Mouse (Mus musculus) neural tube, embryonic 14.5 days (tissue): Measurements from ENCODE around the gene Trmu. TPM values are rescaled to one million over a fixed set of nuclear protein-coding genes. Genes with fewer than 3 reads are reported as not detected.
A peak's percentile ranks its signal among the peaks of the same experiment; 100 is the strongest.

Source experiments
- ATAC-seq: fragments of 200-750 bp; cut with Nextera tagmentation; 2 replicates; pipeline ENCODE4 v1.8.0; 2017; ENCODE audit warnings: low read depth, mild to moderate bottlenecking, moderate TSS enrichment, moderate library complexity
- H3K27ac ChIP-seq: fragments of 300-500 bp; sonication (generic); 2 replicates; pipeline ENCODE4 v1.5.1; 2014; ENCODE audit warnings: low read depth, mild to moderate bottlenecking, control low read depth, low read length, moderate library complexity, mixed read lengths
- H3K27me3 ChIP-seq: fragments of 300-500 bp; sonication (generic); 2 replicates; pipeline ENCODE4 v1.6.1; 2014; ENCODE audit warnings: low read length; ENCODE audit not compliant: control insufficient read depth, insufficient read depth
- H3K36me3 ChIP-seq: fragments of 300-500 bp; sonication (generic); 2 replicates; pipeline ENCODE4 v1.6.1; 2014; ENCODE audit warnings: low read length, mixed read lengths; ENCODE audit not compliant: control insufficient read depth, insufficient read depth
- H3K4me1 ChIP-seq: fragments of 300-500 bp; sonication (generic); 2 replicates; pipeline ENCODE4 v1.6.1; 2014; ENCODE audit warnings: low read length; ENCODE audit not compliant: control insufficient read depth, insufficient read depth
- H3K4me2 ChIP-seq: fragments of 300-500 bp; sonication (generic); 2 replicates; pipeline ENCODE4 v1.6.1; 2014; ENCODE audit warnings: mild to moderate bottlenecking, low read depth, low read length, control low read depth
- H3K4me3 ChIP-seq: fragments of 300-500 bp; sonication (generic); 2 replicates; pipeline ENCODE4 v1.5.1; 2014; ENCODE audit warnings: low read depth, low read length, control low read depth, mixed read lengths
- H3K9ac ChIP-seq: fragments of 300-500 bp; sonication (generic); replicated peaks from 2 replicates; pipeline ENCODE4 v1.6.1; 2014; ENCODE audit warnings: low read depth, mild to moderate bottlenecking, control low read depth, low read length, mixed read lengths
- H3K9me3 ChIP-seq: fragments of 300-500 bp; sonication (generic); 2 replicates; pipeline ENCODE4 v1.6.1; 2016; ENCODE audit warnings: low read length; ENCODE audit not compliant: control insufficient read depth
- WGBS: fragments of 180-500 bp; shearing (Covaris S2); extraction: QIAGEN DNeasy Blood & Tissue Kit; methylation state at CpG from one replicate; pipeline ENCODE4 v1.1.7; 2014; 5-methylcytosine and 5-hydroxymethylcytosine counted together
- polyA plus RNA-seq: library from polyadenylated mRNA; unstranded; fragments of >200 nt; fragmentation: Nextera tagmentation; extraction: Ambion mirVana; gene quantifications from 2 replicates; pipeline ENCODE4 v1.2.1, GENCODE M21; 2014

Trmu gene
- polyA plus RNA-seq, 1 experiment from 2014 or later, result 34.2 TPM

- Histone ChIP-seq H3K4me3 (no peak overlapping the region), H3K27ac (peak overlapping the region; percentile 55; the same call in 1 of the 2 replicates), H3K4me1 (peaks cover 16% of the 10 kb centered on the region), H3K27me3 (no peaks in the 10 kb centered on the region), H3K36me3 (peaks cover 15% of the 10 kb centered on the region), H3K9ac (no peak overlapping the region), H3K9me3 (no peaks in the 10 kb centered on the region), H3K4me2 (no peak overlapping the region)
- 24% methylated on average over 10 of the region's 10 CpGs for WGBS
- ATAC-seq, result peak; percentile 26; the same call in 1 of the 2 replicates
Observed at GRCm38 (mm10) chr15:85891971-85892370, 12.9 kb downstream of the Trmu start.

DNA sequence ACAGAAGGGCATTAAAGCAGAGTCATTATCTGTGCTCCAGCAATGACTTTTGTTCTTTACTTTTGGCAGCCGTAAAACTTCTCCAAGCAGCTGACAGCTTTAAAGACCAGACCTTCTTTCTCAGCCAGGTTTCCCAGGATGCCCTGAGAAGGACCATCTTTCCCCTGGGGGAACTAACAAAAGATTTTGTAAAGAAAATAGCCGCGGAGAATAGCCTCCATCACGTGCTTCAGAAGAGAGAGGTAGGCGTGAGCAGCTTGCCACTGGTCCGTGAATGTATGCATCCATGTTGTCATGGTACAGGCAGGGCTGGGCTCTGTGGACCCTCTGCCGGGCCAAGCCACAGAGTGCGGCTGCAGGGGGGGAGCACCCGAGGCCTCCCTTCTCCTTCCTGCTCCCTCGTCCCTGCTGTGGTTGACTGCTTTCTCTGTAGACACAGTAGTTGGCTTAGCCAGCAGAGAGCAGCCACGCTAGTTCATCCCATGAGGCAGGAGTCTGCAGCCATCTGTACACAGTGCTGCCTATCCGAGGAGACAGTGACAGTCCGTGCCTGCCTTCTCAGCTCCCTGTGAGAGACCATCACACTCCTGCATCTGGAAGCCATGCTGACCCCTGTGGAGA is 13.5 kb downstream of the Trmu start:
- H3K36me3 ChIP-seq, result peaks cover 18% of the 10 kb centered on the region
- peak; percentile 80 for ATAC-seq
- 8% methylated on average over 13 of the region's 13 CpGs for WGBS

DNA sequence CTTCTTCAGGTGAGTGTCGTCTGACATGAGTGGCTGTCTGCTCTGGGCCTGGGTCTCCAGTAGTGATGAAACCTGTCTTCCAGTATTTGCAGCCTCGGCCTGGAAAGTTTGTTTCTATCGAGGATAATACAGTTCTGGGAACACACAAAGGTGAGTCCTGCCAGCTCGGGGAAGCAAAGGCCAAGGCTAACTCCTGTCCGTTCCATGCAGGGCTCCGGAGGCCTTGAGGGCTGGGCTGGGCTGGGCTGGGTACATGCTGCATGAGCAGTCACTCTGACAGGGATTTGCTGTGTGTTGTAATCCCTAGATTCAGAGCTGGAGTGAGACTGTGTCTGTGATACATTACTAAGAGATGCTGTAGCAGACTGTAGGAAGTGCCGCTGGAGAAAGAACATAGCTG is 14.8 kb downstream of the Trmu start:
- H3K9ac ChIP-seq, result no peak overlapping the region
- no peak for ATAC-seq

More for the DNA sequence above, 13.5 kb downstream of the Trmu start:
- no peak overlapping the region for H3K4me2 ChIP-seq
- no peaks in the 10 kb centered on the region for H3K27me3 ChIP-seq
- no peak overlapping the region for H3K4me3 ChIP-seq
- peaks cover 16% of the 10 kb centered on the region for H3K4me1 ChIP-seq
- no peak overlapping the region for H3K9ac ChIP-seq
- H3K9me3 ChIP-seq, result no peaks in the 10 kb centered on the region
- peak overlapping the region; percentile 64 for H3K27ac ChIP-seq

DNA sequence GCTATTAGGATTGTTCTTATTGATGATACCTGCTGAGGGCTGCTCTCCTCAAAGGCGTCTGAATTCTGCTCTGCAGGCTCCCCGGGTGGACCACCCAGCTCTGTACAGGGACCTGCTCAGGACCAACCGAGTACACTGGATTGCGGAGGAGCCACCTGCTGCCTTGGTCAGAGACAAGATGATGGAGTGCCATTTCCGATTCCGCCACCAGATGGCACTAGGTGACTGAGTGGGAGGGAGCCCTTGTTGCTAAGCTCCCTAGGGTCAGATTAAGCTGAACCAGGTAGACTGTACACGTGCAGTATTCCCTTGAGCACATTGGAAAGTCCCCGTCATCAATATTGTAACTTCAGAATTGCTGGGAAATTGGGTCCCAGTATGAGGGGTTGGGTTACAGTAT is 17.2 kb downstream of the Trmu start:
- WGBS, result 17% methylated on average over 8 of the region's 8 CpGs
- Histone ChIP-seq H3K4me1 (peaks cover 18% of the 10 kb centered on the region), H3K9ac (no peak overlapping the region), H3K9me3 (no peaks in the 10 kb centered on the region), H3K4me2 (no peak overlapping the region), H3K27me3 (no peaks in the 10 kb centered on the region), H3K36me3 (peaks cover 30% of the 10 kb centered on the region), H3K4me3 (no peak overlapping the region), H3K27ac (no peak overlapping the region)
- peak; percentile 21; the same call in 1 of the 2 replicates for ATAC-seq

More for the DNA sequence above, 14.8 kb downstream of the Trmu start:
- H3K4me2 ChIP-seq, result no peak overlapping the region
- no peak overlapping the region for H3K27ac ChIP-seq
- 91% methylated on average over 7 of the region's 7 CpGs for WGBS
- no peaks in the 10 kb centered on the region for H3K9me3 ChIP-seq
- H3K4me1 ChIP-seq, result peaks cover 16% of the 10 kb centered on the region
- H3K4me3 ChIP-seq, result no peak overlapping the region
- H3K36me3 ChIP-seq, result peaks cover 28% of the 10 kb centered on the region
- no peaks in the 10 kb centered on the region for H3K27me3 ChIP-seq

DNA sequence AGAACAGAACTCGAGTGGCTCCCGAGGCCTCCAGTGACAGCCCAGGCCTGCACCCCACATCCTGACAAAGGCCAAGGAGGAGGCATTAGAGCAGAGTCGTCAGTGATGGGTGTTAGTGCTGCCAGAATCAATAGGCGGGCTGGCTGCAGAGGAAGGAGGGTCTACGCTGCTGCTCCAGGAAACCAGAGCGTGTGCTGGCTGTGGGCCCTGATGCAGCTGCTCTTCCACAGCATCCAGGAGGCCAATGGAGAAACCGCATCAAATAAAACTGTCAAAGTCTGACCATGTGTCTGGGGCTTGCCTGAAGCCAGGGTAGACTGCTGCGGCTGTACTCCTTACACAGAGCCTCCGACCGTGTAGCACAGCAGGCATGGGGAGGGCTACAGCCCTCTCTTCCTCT is 18.0 kb downstream of the Trmu start:
- Histone ChIP-seq H3K27me3 (no peaks in the 10 kb centered on the region), H3K27ac (0 out of 2 replicates have a peak overlapping the region, but pooled peaks have one; percentile 16), H3K9ac (no peak overlapping the region), H3K4me1 (peaks cover 14% of the 10 kb centered on the region; the same call in 1 of the 2 replicates), H3K4me3 (no peak overlapping the region), H3K9me3 (no peaks in the 10 kb centered on the region), H3K4me2 (no peak overlapping the region), H3K36me3 (peaks cover 30% of the 10 kb centered on the region)
- WGBS, result 72% methylated on average over 10 of the region's 10 CpGs
- ATAC-seq, result no peak; the same call in 1 of the 2 replicates

DNA sequence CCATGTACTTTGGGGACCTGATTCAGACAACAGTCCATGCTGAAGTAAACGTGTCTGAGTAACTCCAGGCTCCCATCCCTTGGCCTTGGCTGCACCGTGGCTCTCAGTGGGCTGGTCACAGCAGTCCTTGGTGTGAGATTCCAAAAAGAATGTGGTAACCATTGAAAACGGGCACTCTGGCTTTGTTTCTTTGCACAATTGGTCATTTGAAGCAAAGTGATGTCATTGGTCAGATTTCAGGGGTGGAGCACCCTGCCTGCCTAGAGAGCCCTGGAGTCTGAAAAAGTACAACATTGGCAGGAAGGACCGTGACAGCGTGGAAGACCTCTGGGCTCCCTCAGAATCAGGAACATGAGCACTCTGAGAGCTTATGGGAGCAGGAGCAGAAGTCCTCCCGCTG is 20.3 kb downstream of the Trmu start:
- Histone ChIP-seq H3K9me3 (no peaks in the 10 kb centered on the region), H3K27me3 (no peaks in the 10 kb centered on the region), H3K9ac (no peak overlapping the region), H3K4me2 (no peak overlapping the region), H3K36me3 (peaks cover 23% of the 10 kb centered on the region), H3K4me1 (0 out of 2 replicates have a peak, but pooled peaks cover 2% of the 10 kb centered on the region), H3K4me3 (no peak overlapping the region), H3K27ac (no peak overlapping the region)
- ATAC-seq, result no peak
- WGBS, result 44% methylated on average over 6 of the region's 6 CpGs

GRCm38 (mm10) chr15:85900318-85900717 is 21.2 kb downstream of the Trmu start:
- 79% methylated on average over 8 of the region's 8 CpGs for WGBS

DNA sequence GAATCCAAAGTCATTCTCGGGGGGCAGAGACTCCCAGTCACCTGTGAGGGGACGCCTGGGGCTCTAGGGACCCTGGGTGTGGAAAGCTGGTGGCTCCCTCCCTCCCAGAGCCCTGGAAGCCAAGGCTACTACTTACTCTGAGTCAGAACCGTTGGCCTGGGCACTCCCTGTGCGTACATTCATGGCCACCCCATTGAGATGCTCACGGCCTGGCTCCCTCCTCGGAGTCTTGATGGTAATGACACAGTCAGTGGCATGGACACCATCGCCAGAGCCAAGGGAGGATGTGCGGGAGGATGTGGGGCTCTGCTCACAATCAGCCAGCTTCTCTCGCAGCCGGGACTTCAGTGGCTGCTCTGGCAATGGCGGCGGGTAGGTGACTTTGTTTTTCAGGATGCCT is 21.7 kb downstream of the Trmu start:
- 0 out of 2 replicates have a peak, but pooled peaks cover 2% of the 10 kb centered on the region for H3K4me1 ChIP-seq
- H3K36me3 ChIP-seq, result peaks cover 15% of the 10 kb centered on the region
- H3K9ac ChIP-seq, result no peak overlapping the region
- H3K4me3 ChIP-seq, result no peak overlapping the region
- no peak for ATAC-seq
- H3K4me2 ChIP-seq, result no peak overlapping the region
- WGBS, result 83% methylated on average over 12 of the region's 12 CpGs
- H3K9me3 ChIP-seq, result no peaks in the 10 kb centered on the region
- H3K27me3 ChIP-seq, result no peaks in the 10 kb centered on the region
- no peak overlapping the region for H3K27ac ChIP-seq

More at GRCm38 (mm10) chr15:85900318-85900717, 21.2 kb downstream of the Trmu start:
- Histone ChIP-seq H3K4me3 (no peak overlapping the region), H3K4me1 (0 out of 2 replicates have a peak, but pooled peaks cover 2% of the 10 kb centered on the region), H3K4me2 (no peak overlapping the region), H3K36me3 (peaks cover 15% of the 10 kb centered on the region), H3K27me3 (no peaks in the 10 kb centered on the region), H3K9me3 (no peaks in the 10 kb centered on the region), H3K9ac (no peak overlapping the region), H3K27ac (no peak overlapping the region)
- ATAC-seq, result no peak

DNA sequence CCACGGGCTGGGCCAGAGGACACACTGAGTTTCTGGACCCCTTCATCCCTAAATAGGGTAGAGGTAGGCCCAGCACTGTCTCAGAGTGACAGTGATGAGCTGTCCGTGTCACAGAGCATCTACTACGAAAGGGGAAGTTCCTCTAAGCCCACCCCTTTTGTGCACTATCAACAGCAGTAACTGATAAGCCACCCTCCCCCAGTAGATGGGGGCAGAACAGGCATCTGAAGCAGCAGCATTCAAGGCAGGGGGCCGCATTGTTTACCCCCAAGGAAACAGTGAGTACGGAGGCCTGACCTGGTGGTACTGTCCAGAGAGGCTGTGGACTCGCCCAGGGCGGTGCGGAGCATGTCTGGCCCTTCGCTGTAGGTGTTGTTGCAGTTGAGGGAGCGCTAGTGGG is 23.4 kb downstream of the Trmu start:
- Histone ChIP-seq H3K4me1 (0 out of 2 replicates have a peak, but pooled peaks cover 2% of the 10 kb centered on the region), H3K27ac (no peak overlapping the region), H3K27me3 (no peaks in the 10 kb centered on the region), H3K9me3 (no peaks in the 10 kb centered on the region), H3K4me3 (no peak overlapping the region), H3K4me2 (no peak overlapping the region), H3K9ac (no peak overlapping the region), H3K36me3 (peaks cover 13% of the 10 kb centered on the region; the same call in 1 of the 2 replicates)
- WGBS, result 92% methylated on average over 10 of the region's 10 CpGs
- no peak for ATAC-seq
